Mouse (Mus musculus) intestine, postnatal 0 days (tissue): ENCODE measurements around the gene Elovl4. TPM values are rescaled to one million over a fixed set of nuclear protein-coding genes. Genes with fewer than 3 reads are reported as not detected.

ENCODE experiments used
- ATAC-seq: fragments of 200-750 bp; cut with Nextera tagmentation; 2 replicates; pipeline ENCODE4 v1.8.0; 2017; ENCODE audit warnings: mild to moderate bottlenecking, moderate TSS enrichment, moderate library complexity
- H3K27ac ChIP-seq: fragments of 300-500 bp; sonication (generic); 2 replicates; pipeline ENCODE4 v1.5.1; 2014; ENCODE audit warnings: mild to moderate bottlenecking, low read depth, low read length, moderate library complexity
- H3K27me3 ChIP-seq: fragments of 300-500 bp; sonication (generic); replicated peaks from 2 replicates; pipeline ENCODE4 v1.6.1; 2014; ENCODE audit warnings: low read length, mixed read lengths; ENCODE audit not compliant: control insufficient read depth, insufficient read depth
- H3K36me3 ChIP-seq: fragments of 300-500 bp; sonication (generic); 2 replicates; pipeline ENCODE4 v1.6.1; 2014; ENCODE audit warnings: mild to moderate bottlenecking, moderate library complexity; ENCODE audit not compliant: control insufficient read depth, insufficient read depth
- H3K4me1 ChIP-seq: fragments of 300-500 bp; sonication (generic); replicated peaks from 2 replicates; pipeline ENCODE4 v1.6.1; 2014; ENCODE audit warnings: antibody characterized with exemption, low read length, mixed read lengths; ENCODE audit not compliant: control insufficient read depth, insufficient read depth
- H3K4me2 ChIP-seq: fragments of 300-500 bp; sonication (generic); replicated peaks from 2 replicates; pipeline ENCODE4 v1.6.1; 2014; ENCODE audit warnings: low read depth, mild to moderate bottlenecking, moderate library complexity
- H3K4me3 ChIP-seq: fragments of 300-500 bp; sonication (generic); 2 replicates; pipeline ENCODE4 v1.5.1; 2014; ENCODE audit warnings: low read depth, low read length
- H3K9ac ChIP-seq: fragments of 300-500 bp; sonication (generic); 2 replicates; pipeline ENCODE4 v1.6.1; 2014; ENCODE audit warnings: mild to moderate bottlenecking, low read depth, low read length
- H3K9me3 ChIP-seq: fragments of 300-500 bp; sonication (generic); 2 replicates; pipeline ENCODE4 v1.6.1; 2016; ENCODE audit warnings: mixed run types; ENCODE audit not compliant: control insufficient read depth
- CTCF ChIP-seq: sonication (generic); IDR thresholded peaks from 2 replicates; pipeline ENCODE4 v1.5.1; 2016; ENCODE audit warnings: low read depth, mild to moderate bottlenecking, control low read depth, antibody characterized with exemption, moderate library complexity
- WGBS: fragments of 180-500 bp; shearing (Covaris S2); extraction: QIAGEN DNeasy Blood & Tissue Kit; methylation state at CpG from one replicate; pipeline ENCODE4 v1.1.7; 2014; 5-methylcytosine and 5-hydroxymethylcytosine counted together
- polyA plus RNA-seq: library from polyadenylated mRNA; unstranded; fragments of >200 nt; fragmentation: Nextera tagmentation; extraction: Ambion mirVana; gene quantifications from 2 replicates; pipeline ENCODE4 v1.2.1, GENCODE M21; 2015

Gene Elovl4
- polyA plus RNA-seq, 1 experiment from 2014 or later, result 3.1 TPM

- Histone ChIP-seq H3K4me3 (no peak overlapping the region), H3K9ac (no peak overlapping the region), H3K27ac (no peak overlapping the region), H3K36me3 (no peaks in the 10 kb centered on the region), H3K27me3 (no peaks in the 10 kb centered on the region), H3K9me3 (no peaks in the 10 kb centered on the region), H3K4me2 (no peak overlapping the region), H3K4me1 (no peaks in the 10 kb centered on the region; the same call in 1 of the 2 replicates)
- no peak for TF ChIP-seq CTCF
- no peak for ATAC-seq
- WGBS, result 79% methylated on average over 2 of the region's 2 CpGs
These were observed 74.2 kb downstream of the Elovl4 start for GRCm38 (mm10) chr9:83731877-83732276.

- no peak for TF ChIP-seq CTCF
- H3K36me3 ChIP-seq, result no peaks in the 10 kb centered on the region
- WGBS, result 55% methylated on average over 7 of the region's 7 CpGs
- ATAC-seq, result no peak
- no peaks in the 10 kb centered on the region; the same call in 1 of the 2 replicates for H3K4me1 ChIP-seq
- H3K9me3 ChIP-seq, result no peaks in the 10 kb centered on the region
- no peak overlapping the region for H3K4me3 ChIP-seq
- no peak overlapping the region for H3K9ac ChIP-seq
- no peak overlapping the region for H3K27ac ChIP-seq
- H3K27me3 ChIP-seq, result no peaks in the 10 kb centered on the region
- H3K4me2 ChIP-seq, result no peak overlapping the region
These were observed 75.2 kb downstream of the Elovl4 start for GRCm38 (mm10) chr9:83730836-83731235.

Other genes starting within 250 kb of the Elovl4 start
- gene Ttk, start 28.4 kb upstream of the Elovl4 start, polyA plus RNA-seq, result 4.5 and 5.0 TPM in 2 replicates
- gene Bckdhb, start 118.9 kb upstream of the Elovl4 start, polyA plus RNA-seq, result 6.2 and 7.4 TPM in 2 replicates